Mouse (Mus musculus): ENCODE results near the gene Fbln5. TPM values are rescaled to one million over a fixed set of nuclear protein-coding genes. Genes with fewer than 3 reads are reported as not detected.

Fbln5 gene
- polyA plus RNA-seq, 1 experiment, result 12.5 TPM

- no peak overlapping the region for H3K27ac ChIP-seq (replicated peaks; ENCODE audit: low read depth, low read length)
- H3K4me3 ChIP-seq (ENCODE audit: insufficient read depth, low read depth, low read length), result no peak overlapping the region
- 0 out of 2 replicates have a peak, but pooled peaks cover 4% of the 10 kb centered on the region for H3K4me1 ChIP-seq (ENCODE audit: control insufficient read depth, insufficient read depth, insufficient read length, low read length)
Observed at GRCm38 (mm10) chr12:101759440-101760045, 59.3 kb downstream of the Fbln5 start.

- H3K4me1 ChIP-seq (ENCODE audit: control insufficient read depth, insufficient read depth, insufficient read length, low read length), result 0 out of 2 replicates have a peak, but pooled peaks cover 4% of the 10 kb centered on the region
- no peak overlapping the region for H3K27ac ChIP-seq (replicated peaks; ENCODE audit: low read depth, low read length)
- H3K4me3 ChIP-seq (ENCODE audit: insufficient read depth, low read depth, low read length), result no peak overlapping the region
Observed at GRCm38 (mm10) chr12:101758698-101759097, 60.2 kb downstream of the Fbln5 start.

GRCm38 (mm10) chr12:101742375-101742774 lies 76.5 kb downstream of the Fbln5 start:
- no peak overlapping the region for H3K27ac ChIP-seq (replicated peaks; ENCODE audit: low read depth, low read length)
- no peak overlapping the region for H3K4me3 ChIP-seq (ENCODE audit: insufficient read depth, low read depth, low read length)
- H3K4me1 ChIP-seq (ENCODE audit: control insufficient read depth, insufficient read depth, insufficient read length, low read length), result 0 out of 2 replicates have a peak, but pooled peaks cover 2% of the 10 kb centered on the region

GRCm38 (mm10) chr12:101740486-101740885 lies 78.4 kb downstream of the Fbln5 start:
- Histone ChIP-seq H3K4me3 (ENCODE audit: insufficient read depth, low read depth, low read length) (no peak overlapping the region), H3K4me1 (ENCODE audit: control insufficient read depth, insufficient read depth, insufficient read length, low read length) (0 out of 2 replicates have a peak, but pooled peaks cover 2% of the 10 kb centered on the region), H3K27ac (replicated peaks; ENCODE audit: low read depth, low read length) (no peak overlapping the region)

- Histone ChIP-seq H3K4me3 (ENCODE audit: insufficient read depth, low read depth, low read length) (no peak overlapping the region), H3K4me1 (ENCODE audit: control insufficient read depth, insufficient read depth, insufficient read length, low read length) (0 out of 2 replicates have a peak, but pooled peaks cover 2% of the 10 kb centered on the region), H3K27ac (replicated peaks; ENCODE audit: low read depth, low read length) (no peak overlapping the region)
Observed at GRCm38 (mm10) chr12:101740045-101740444, 78.8 kb downstream of the Fbln5 start.

- Histone ChIP-seq H3K4me3 (ENCODE audit: insufficient read depth, low read depth, low read length) (peak overlapping the region; percentile 69), H3K27ac (replicated peaks; ENCODE audit: low read depth, low read length) (no peak overlapping the region), H3K4me1 (ENCODE audit: control insufficient read depth, insufficient read depth, insufficient read length, low read length) (no peaks in the 10 kb centered on the region)
Observed at GRCm38 (mm10) chr12:101718755-101719150, 100.1 kb downstream of the Fbln5 start.

GRCm38 (mm10) chr12:101718054-101718754 lies 100.7 kb downstream of the Fbln5 start, which contains the start of gene Tc2n:
Tc2n (minus strand) TSS chr12:101718523.
- no peak within 1 kb of the TSS for H3K27ac ChIP-seq (replicated peaks; ENCODE audit: low read depth, low read length)
- no peaks in the 10 kb centered on the region for H3K4me1 ChIP-seq (ENCODE audit: control insufficient read depth, insufficient read depth, insufficient read length, low read length)
- peak within 1 kb of the TSS; percentile 69 for H3K4me3 ChIP-seq (ENCODE audit: insufficient read depth, low read depth, low read length)

- Histone ChIP-seq H3K4me1 (ENCODE audit: control insufficient read depth, insufficient read depth, insufficient read length, low read length) (no peaks in the 10 kb centered on the region), H3K27ac (replicated peaks; ENCODE audit: low read depth, low read length) (no peak overlapping the region), H3K4me3 (ENCODE audit: insufficient read depth, low read depth, low read length) (no peak overlapping the region)
Observed at GRCm38 (mm10) chr12:101699176-101699575, 119.7 kb downstream of the Fbln5 start.

Other genes with a start within 250 kb of the Fbln5 start
- 1.8 and 5.0 TPM in 2 replicates for gene Tc2n, start 100.5 kb downstream of the Fbln5 start, polyA plus RNA-seq (2012; ENCODE audit: insufficient read depth, insufficient read length, missing spikeins)
- 15.1 and 17.1 TPM in 2 replicates for gene Trip11, start 94.2 kb upstream of the Fbln5 start, polyA plus RNA-seq (2012; ENCODE audit: insufficient read depth, insufficient read length, missing spikeins)
- gene Atxn3, start 139.2 kb upstream of the Fbln5 start, polyA plus RNA-seq (2012; ENCODE audit: insufficient read depth, insufficient read length, missing spikeins), result 6.3 and 10.6 TPM in 2 replicates
- gene Cpsf2, start 156.9 kb upstream of the Fbln5 start, polyA plus RNA-seq (2012; ENCODE audit: insufficient read depth, insufficient read length, missing spikeins), result 12.3 TPM in 2 replicates

Data from brown adipose tissue, adult 24 weeks (tissue).